Mouse (Mus musculus): Measurements from ENCODE around the gene Prim1. TPM values are rescaled to one million over a fixed set of nuclear protein-coding genes. Genes with fewer than 3 reads are reported as not detected.

Prim1 gene
- polyA plus RNA-seq, 1 experiment from 2014 or later = 9.3 TPM

DNA sequence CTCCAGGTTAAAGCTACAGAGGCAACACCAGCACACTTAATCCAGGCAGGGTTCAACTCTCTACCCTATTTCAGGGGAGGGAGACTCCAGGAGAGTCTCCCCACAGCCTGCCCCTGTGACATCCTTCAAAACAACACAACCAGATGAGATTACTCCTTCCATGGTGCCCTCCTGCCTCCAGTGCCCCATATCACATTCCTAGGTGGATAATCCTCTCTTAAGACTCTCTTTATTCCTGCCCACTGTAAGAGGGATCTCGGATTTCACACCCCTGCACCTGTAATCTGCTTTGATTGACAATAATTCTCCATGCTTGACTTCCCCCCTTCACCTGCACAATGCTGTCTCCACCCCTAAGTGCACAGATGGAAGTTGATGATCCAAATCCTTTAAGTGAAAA is 39.5 kb upstream of the Prim1 start:
- Histone ChIP-seq H3K36me3 (ENCODE audit: insufficient read depth, low read length) (no peaks in the 10 kb centered on the region), H3K4me3 (ENCODE audit: low read depth, low read length) (no peak overlapping the region), H3K27ac (ENCODE audit: low read length) (no peak overlapping the region), H3K27me3 (replicated peaks; ENCODE audit: insufficient read depth, low read length) (no peaks in the 10 kb centered on the region), H3K9me3 (ENCODE audit: low read length) (no peaks in the 10 kb centered on the region), H3K9ac (replicated peaks; ENCODE audit: low read depth) (no peak overlapping the region), H3K4me1 (ENCODE audit: insufficient read depth, low read depth, low read length) (no peaks in the 10 kb centered on the region), H3K4me2 (replicated peaks; ENCODE audit: low read depth, low read length) (no peak overlapping the region)
- no peak for TF ChIP-seq CTCF (IDR thresholded peaks at IDR 0.05)
- no peak for TF ChIP-seq EP300 (IDR thresholded peaks at IDR 0.05)
- WGBS = 19% methylated on average over 1 of the region's 1 CpGs
- ATAC-seq (no peak), DNase-seq (ENCODE audit: low spot score) (no peak)

DNA sequence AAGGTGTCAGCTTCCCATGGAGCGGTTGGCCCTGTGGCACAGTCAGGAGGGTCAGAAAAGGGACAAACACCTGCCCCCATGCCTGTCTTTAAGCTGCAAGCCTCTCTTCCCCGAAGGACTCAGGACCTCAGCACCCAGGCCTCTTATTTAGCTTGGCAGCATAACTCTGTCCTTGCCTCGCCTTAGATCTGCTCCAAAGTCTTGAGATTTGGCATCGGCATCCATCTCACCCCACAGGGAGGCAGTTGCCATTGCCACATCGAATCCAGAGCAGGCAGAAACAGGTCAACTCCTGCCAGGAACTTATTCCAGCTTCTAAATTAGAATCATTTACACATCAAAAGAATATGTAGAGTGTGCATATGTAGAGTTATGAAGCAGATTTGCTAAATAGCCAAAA is 30.3 kb upstream of the Prim1 start:
- ATAC-seq (no peak), DNase-seq (ENCODE audit: low spot score) (no peak)
- Histone ChIP-seq H3K4me1 (ENCODE audit: insufficient read depth, low read depth, low read length) (no peaks in the 10 kb centered on the region), H3K27me3 (replicated peaks; ENCODE audit: insufficient read depth, low read length) (no peaks in the 10 kb centered on the region), H3K9me3 (ENCODE audit: low read length) (no peaks in the 10 kb centered on the region), H3K27ac (ENCODE audit: low read length) (no peak overlapping the region), H3K4me3 (ENCODE audit: low read depth, low read length) (no peak overlapping the region), H3K9ac (replicated peaks; ENCODE audit: low read depth) (no peak overlapping the region), H3K4me2 (replicated peaks; ENCODE audit: low read depth, low read length) (no peak overlapping the region), H3K36me3 (ENCODE audit: insufficient read depth, low read length) (no peaks in the 10 kb centered on the region)
- WGBS = 72% methylated on average over 5 of the region's 5 CpGs
- TF ChIP-seq CTCF (IDR thresholded peaks at IDR 0.05) = no peak
- no peak for TF ChIP-seq EP300 (IDR thresholded peaks at IDR 0.05)

DNA sequence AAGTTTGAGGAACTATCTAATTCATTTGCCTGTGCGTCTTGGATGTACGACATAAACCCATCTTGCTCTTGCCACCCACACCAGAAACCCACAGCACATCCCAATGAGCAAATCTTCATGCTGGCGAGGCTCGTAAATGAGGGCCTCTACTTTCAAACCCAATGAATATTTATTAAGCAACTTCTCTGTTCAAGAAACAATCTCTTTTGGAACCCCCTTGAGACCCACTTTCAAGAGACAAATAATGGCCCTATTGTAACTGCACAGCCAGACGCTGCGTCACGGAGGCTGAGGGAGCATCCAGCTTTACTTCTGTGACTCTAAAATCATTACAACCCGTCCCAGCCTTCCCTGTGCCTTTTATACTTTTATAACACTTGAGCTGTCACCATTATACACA is 29.4 kb upstream of the Prim1 start:
- no peaks in the 10 kb centered on the region for H3K36me3 ChIP-seq (ENCODE audit: insufficient read depth, low read length)
- no peak overlapping the region for H3K27ac ChIP-seq (ENCODE audit: low read length)
- no peak overlapping the region for H3K4me3 ChIP-seq (ENCODE audit: low read depth, low read length)
- TF ChIP-seq EP300 (IDR thresholded peaks at IDR 0.05) (no peak), CTCF (IDR thresholded peaks at IDR 0.05) (no peak)
- H3K9me3 ChIP-seq (ENCODE audit: low read length) = no peaks in the 10 kb centered on the region
- no peaks in the 10 kb centered on the region for H3K27me3 ChIP-seq (replicated peaks; ENCODE audit: insufficient read depth, low read length)
- H3K4me2 ChIP-seq (replicated peaks; ENCODE audit: low read depth, low read length) = no peak overlapping the region
- H3K4me1 ChIP-seq (ENCODE audit: insufficient read depth, low read depth, low read length) = no peaks in the 10 kb centered on the region
- no peak for ATAC-seq
- H3K9ac ChIP-seq (replicated peaks; ENCODE audit: low read depth) = no peak overlapping the region
- DNase-seq (ENCODE audit: low spot score) = no peak
- WGBS = 74% methylated on average over 8 of the region's 8 CpGs

DNA sequence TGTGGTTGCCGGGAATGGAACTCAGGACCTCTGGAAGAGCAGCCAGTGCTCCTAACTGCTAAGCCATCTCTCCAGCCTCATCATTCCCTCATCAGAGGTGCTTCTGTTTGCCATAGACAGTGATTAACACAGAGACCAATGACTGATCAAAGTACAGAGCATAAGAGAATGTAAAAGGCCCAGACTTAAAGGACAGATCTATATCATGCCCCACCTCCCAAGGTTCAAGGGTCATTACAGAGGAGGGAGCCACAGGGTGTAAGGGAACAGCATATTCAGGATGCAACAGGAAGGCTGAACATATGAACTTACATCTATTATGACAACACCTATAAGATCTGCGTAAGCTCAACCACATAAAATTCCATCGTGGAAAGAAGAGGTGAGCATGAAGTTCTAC is 18.3 kb upstream of the Prim1 start:
- H3K9me3 ChIP-seq (ENCODE audit: low read length) = no peaks in the 10 kb centered on the region
- H3K9ac ChIP-seq (replicated peaks; ENCODE audit: low read depth) = no peak overlapping the region
- WGBS = 85% methylated on average over 3 of the region's 3 CpGs
- no peak overlapping the region for H3K4me3 ChIP-seq (ENCODE audit: low read depth, low read length)
- H3K36me3 ChIP-seq (ENCODE audit: insufficient read depth, low read length) = no peaks in the 10 kb centered on the region
- no peak overlapping the region for H3K4me2 ChIP-seq (replicated peaks; ENCODE audit: low read depth, low read length)
- H3K27ac ChIP-seq (ENCODE audit: low read length) = no peak overlapping the region
- DNase-seq (ENCODE audit: low spot score) (no peak), ATAC-seq (no peak)
- no peaks in the 10 kb centered on the region for H3K27me3 ChIP-seq (replicated peaks; ENCODE audit: insufficient read depth, low read length)
- TF ChIP-seq CTCF (IDR thresholded peaks at IDR 0.05) (no peak), EP300 (IDR thresholded peaks at IDR 0.05) (no peak)
- no peaks in the 10 kb centered on the region for H3K4me1 ChIP-seq (ENCODE audit: insufficient read depth, low read depth, low read length)

DNA sequence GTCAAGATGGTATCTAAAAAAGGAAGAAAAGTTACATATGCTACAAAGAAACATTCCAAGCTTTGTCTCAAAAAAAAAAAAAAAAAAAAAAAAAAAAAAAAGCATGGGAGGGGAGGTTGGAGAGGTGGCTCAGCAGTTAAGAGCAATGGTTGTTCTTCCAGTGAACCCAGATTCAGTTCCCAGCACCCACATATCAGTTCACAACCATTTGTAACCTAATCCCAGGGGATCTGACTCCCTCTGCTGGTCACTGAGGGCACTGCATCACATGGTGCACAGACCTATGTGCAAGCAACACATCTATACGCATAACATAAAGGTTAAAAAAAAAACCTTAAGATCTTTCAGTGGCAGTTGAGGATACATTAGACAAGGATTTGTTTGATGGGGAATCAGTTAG is 16.7 kb upstream of the Prim1 start:
- no peaks in the 10 kb centered on the region for H3K36me3 ChIP-seq (ENCODE audit: insufficient read depth, low read length)
- ATAC-seq (no peak), DNase-seq (ENCODE audit: low spot score) (no peak)
- H3K27ac ChIP-seq (ENCODE audit: low read length) = no peak overlapping the region
- 100% methylated on average over 1 of the region's 1 CpGs for WGBS
- no peak overlapping the region for H3K4me2 ChIP-seq (replicated peaks; ENCODE audit: low read depth, low read length)
- H3K4me3 ChIP-seq (ENCODE audit: low read depth, low read length) = no peak overlapping the region
- H3K9me3 ChIP-seq (ENCODE audit: low read length) = no peaks in the 10 kb centered on the region
- H3K27me3 ChIP-seq (replicated peaks; ENCODE audit: insufficient read depth, low read length) = no peaks in the 10 kb centered on the region
- no peak overlapping the region for H3K9ac ChIP-seq (replicated peaks; ENCODE audit: low read depth)
- TF ChIP-seq CTCF (IDR thresholded peaks at IDR 0.05) (peak; percentile 47), EP300 (IDR thresholded peaks at IDR 0.05) (no peak)
- no peaks in the 10 kb centered on the region for H3K4me1 ChIP-seq (ENCODE audit: insufficient read depth, low read depth, low read length)

DNA sequence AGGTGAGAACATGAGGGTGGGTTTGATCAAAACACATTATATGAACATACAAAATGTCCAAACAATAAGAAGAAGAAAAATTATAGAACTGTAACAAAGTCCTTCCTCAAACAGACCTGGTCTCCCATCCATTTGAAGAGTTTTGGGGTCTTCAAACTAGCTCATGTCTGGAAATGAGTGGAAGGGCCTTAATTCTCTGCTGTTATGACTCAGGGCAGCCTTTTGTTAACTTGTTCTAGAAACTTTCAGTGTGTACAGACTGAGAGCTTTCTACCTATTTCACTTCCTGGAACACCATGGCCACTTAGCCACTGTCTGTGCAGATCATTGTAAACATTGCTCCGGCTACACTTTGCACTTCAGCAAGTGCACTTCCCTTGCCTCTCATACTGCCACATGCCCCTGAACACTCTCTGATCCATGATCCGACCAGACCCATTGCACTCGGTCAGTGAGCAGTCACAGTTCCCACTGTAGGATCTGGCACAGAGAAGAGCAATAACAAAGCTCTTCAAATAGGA is 11.6 kb upstream of the Prim1 start:
- no peak overlapping the region for H3K9ac ChIP-seq (replicated peaks; ENCODE audit: low read depth)
- no peak overlapping the region for H3K4me3 ChIP-seq (ENCODE audit: low read depth, low read length)
- 33% methylated on average over 3 of the region's 3 CpGs for WGBS
- no peaks in the 10 kb centered on the region for H3K9me3 ChIP-seq (ENCODE audit: low read length)
- no peak overlapping the region for H3K27ac ChIP-seq (ENCODE audit: low read length)
- no peaks in the 10 kb centered on the region for H3K27me3 ChIP-seq (replicated peaks; ENCODE audit: insufficient read depth, low read length)
- no peaks in the 10 kb centered on the region for H3K36me3 ChIP-seq (ENCODE audit: insufficient read depth, low read length)
- H3K4me1 ChIP-seq (ENCODE audit: insufficient read depth, low read depth, low read length) = no peaks in the 10 kb centered on the region
- no peak for ATAC-seq
- TF ChIP-seq EP300 (IDR thresholded peaks at IDR 0.05) (no peak), CTCF (IDR thresholded peaks at IDR 0.05) (no peak)
- no peak for DNase-seq (ENCODE audit: low spot score)
- no peak overlapping the region for H3K4me2 ChIP-seq (replicated peaks; ENCODE audit: low read depth, low read length)

DNA sequence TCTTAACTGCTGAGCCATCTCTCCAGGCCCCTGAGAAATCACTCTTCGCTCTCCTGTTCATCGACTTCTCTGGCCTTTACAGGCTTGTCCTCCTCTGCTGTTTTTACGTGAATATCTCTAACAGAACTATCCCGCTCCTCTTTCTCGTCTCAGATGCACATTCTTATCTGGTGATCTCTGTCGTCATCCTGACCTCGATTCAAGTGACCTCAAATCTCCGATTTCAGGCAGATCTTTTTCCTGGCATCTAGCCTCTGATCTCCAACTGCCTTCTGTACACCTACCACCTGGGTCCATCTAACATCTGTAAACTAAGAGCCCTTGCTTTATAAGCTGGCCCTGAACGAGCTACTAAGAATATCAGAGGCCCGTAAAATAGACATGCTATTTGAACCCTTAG is 10.1 kb upstream of the Prim1 start:
- H3K27me3 ChIP-seq (replicated peaks; ENCODE audit: insufficient read depth, low read length) = no peaks in the 10 kb centered on the region
- TF ChIP-seq EP300 (IDR thresholded peaks at IDR 0.05) (no peak), CTCF (IDR thresholded peaks at IDR 0.05) (no peak)
- H3K27ac ChIP-seq (ENCODE audit: low read length) = no peak overlapping the region
- WGBS = 57% methylated on average over 10 of the region's 10 CpGs
- DNase-seq (ENCODE audit: low spot score) (no peak), ATAC-seq (no peak)
- H3K4me1 ChIP-seq (ENCODE audit: insufficient read depth, low read depth, low read length) = no peaks in the 10 kb centered on the region
- no peaks in the 10 kb centered on the region for H3K9me3 ChIP-seq (ENCODE audit: low read length)
- H3K36me3 ChIP-seq (ENCODE audit: insufficient read depth, low read length) = no peaks in the 10 kb centered on the region
- H3K9ac ChIP-seq (replicated peaks; ENCODE audit: low read depth) = no peak overlapping the region
- no peak overlapping the region for H3K4me3 ChIP-seq (ENCODE audit: low read depth, low read length)
- H3K4me2 ChIP-seq (replicated peaks; ENCODE audit: low read depth, low read length) = no peak overlapping the region

Data from lung, postnatal 0 days (tissue).